Mouse (Mus musculus) liver, embryonic 15.5 days (tissue): Measurements from ENCODE around the gene Gm7030. TPM values are rescaled to one million over a fixed set of nuclear protein-coding genes. Genes with fewer than 3 reads are reported as not detected.

Experiments used
- polyA plus RNA-seq: library from polyadenylated mRNA; unstranded; fragments of >200 nt; fragmentation: Nextera tagmentation; extraction: Ambion mirVana; gene quantifications from 2 replicates; pipeline ENCODE4 v1.2.1, GENCODE M21; 2015

Gene Gm7030
- polyA plus RNA-seq, 1 experiment from 2014 or later, result not detected

Other genes starting within 250 kb of the Gm7030 start
- gene Dhx16, start 249.6 kb downstream of the Gm7030 start, polyA plus RNA-seq, result 31.1 and 37.0 TPM in 2 replicates
- gene 2310061I04Rik, start 232.0 kb downstream of the Gm7030 start, polyA plus RNA-seq, result 8.5 and 9.7 TPM in 2 replicates
- 7.3 and 8.0 TPM in 2 replicates for gene Atat1, start 219.3 kb downstream of the Gm7030 start, polyA plus RNA-seq
- gene Mrps18b, start 213.0 kb downstream of the Gm7030 start, polyA plus RNA-seq, result 68.7 and 71.1 TPM in 2 replicates
- gene Ppp1r10, start 213.0 kb downstream of the Gm7030 start, polyA plus RNA-seq, result 20.9 and 22.3 TPM in 2 replicates
- 37.4 and 47.0 TPM in 2 replicates for gene Abcf1, start 159.7 kb downstream of the Gm7030 start, polyA plus RNA-seq
- 9.3 and 10.8 TPM in 2 replicates for gene Gnl1, start 149.6 kb downstream of the Gm7030 start, polyA plus RNA-seq
- 5.5 and 6.8 TPM in 2 replicates for gene Prr3, start 149.2 kb downstream of the Gm7030 start, polyA plus RNA-seq
- 8.2 and 9.2 TPM in 2 replicates for gene H2-T24, start 108.9 kb downstream of the Gm7030 start, polyA plus RNA-seq
- gene H2-T23, start 96.6 kb downstream of the Gm7030 start, polyA plus RNA-seq, result 52.8 and 65.8 TPM in 2 replicates
- 11.9 and 13.2 TPM in 2 replicates for gene H2-T22, start 86.7 kb downstream of the Gm7030 start, polyA plus RNA-seq
- gene Gm6034, start 86.5 kb downstream of the Gm7030 start, polyA plus RNA-seq, result not detected in 2 replicates
- gene Gm11127, start 71.1 kb downstream of the Gm7030 start, polyA plus RNA-seq, result not detected in 2 replicates
- not detected in 2 replicates for gene Gm19684, start 7.7 kb downstream of the Gm7030 start, polyA plus RNA-seq
- not detected in 2 replicates for gene Gm8909, start 39.1 kb upstream of the Gm7030 start, polyA plus RNA-seq
- not detected in 2 replicates for gene H2-T3, start 60.9 kb upstream of the Gm7030 start, polyA plus RNA-seq
- gene Rpp21, start 128.6 kb upstream of the Gm7030 start, polyA plus RNA-seq, result 58.7 and 64.0 TPM in 2 replicates
- gene Trim39, start 142.8 kb upstream of the Gm7030 start, polyA plus RNA-seq, result 4.6 and 5.3 TPM in 2 replicates
- not detected in 2 replicates for gene H2-M10.2, start 157.1 kb upstream of the Gm7030 start, polyA plus RNA-seq
- not detected in 2 replicates for gene H2-M10.1, start 196.7 kb upstream of the Gm7030 start, polyA plus RNA-seq
- not detected in 2 replicates for gene H2-M10.3, start 239.0 kb upstream of the Gm7030 start, polyA plus RNA-seq